8 mouse cellular contexts compared by ENCODE assay signal in the genomic region with DNA sequence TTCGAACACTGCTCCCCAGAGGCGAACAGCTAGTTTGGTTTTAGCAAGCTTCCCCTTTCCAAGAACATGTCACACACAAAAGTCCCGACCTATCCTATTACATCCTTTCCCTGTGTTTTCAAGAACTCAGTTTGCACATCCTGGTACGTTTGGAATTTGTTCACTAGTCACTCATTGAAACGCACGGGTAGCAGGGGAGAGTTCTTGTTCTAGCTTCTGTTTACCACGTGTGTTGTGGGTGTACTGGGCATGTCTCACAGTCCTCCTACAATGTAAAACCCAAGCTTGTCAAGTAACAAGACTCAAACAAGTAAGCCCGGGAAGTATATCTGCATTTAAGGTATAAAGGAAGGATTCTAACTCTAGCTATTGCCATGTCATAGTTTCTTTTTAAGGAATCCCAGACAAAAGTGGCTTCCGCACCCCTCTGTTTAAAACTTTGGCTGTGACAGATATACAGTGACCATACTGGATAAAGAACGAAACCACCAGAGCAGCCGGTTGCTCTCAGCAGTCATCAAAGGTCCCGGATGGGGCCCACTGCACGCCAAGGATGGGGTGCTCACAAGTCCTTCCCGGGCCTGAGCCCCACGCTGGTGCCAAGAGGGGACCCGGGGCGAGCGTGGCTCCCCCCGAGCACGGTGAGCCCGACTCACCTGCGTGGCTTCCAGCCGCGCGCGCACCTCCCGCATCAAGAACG. TPM values are rescaled to one million over a fixed set of nuclear protein-coding genes. Genes with fewer than 3 reads are reported as not detected.
DNase-seq lines count a peak whose midpoint lies in the region; ATAC-seq and TF ChIP-seq lines count a peak whose summit lies in the region.

No protein-coding gene starts in this region.

- in situ Hi-C loops in ES-E14 (cut with MboI; ENCODE audit: low sequenced_read_pairs in 2 of 2, unreplicated experiment in 2 of 2) = no loop called here

- 15% methylated on average over 28 of the region's 28 CpGs for WGBS in heart, embryonic 12.5 days
- 9% methylated on average over 28 of the region's 28 CpGs for WGBS in stomach, embryonic 15.5 days

- H3K4me2 ChIP-seq in heart, embryonic 12.5 days = peak overlapping the region; percentile 69
- peak overlapping the region; percentile 57 for H3K4me2 ChIP-seq in stomach, embryonic 15.5 days

- ATAC-seq in heart, embryonic 12.5 days (ENCODE audit: insufficient number of reproducible peaks, low FRiP score) = peak; percentile 86
- ATAC-seq in stomach, embryonic 15.5 days (ENCODE audit: insufficient read depth, low FRiP score, low read depth) = peak; percentile 73

- H3K4me3 ChIP-seq in ES-E14 (ENCODE audit: insufficient read depth in 1 of 2, low read depth in 1 of 2, low read length in 2 of 2, poor library complexity in 1 of 2, severe bottlenecking in 1 of 2) = peak overlapping the region; percentile 77 to 81
- H3K4me3 ChIP-seq in heart, embryonic 12.5 days = peak overlapping the region; percentile 90
- H3K4me3 ChIP-seq in stomach, embryonic 15.5 days (replicated peaks) = peak overlapping the region; percentile 80

- 0 out of 4 replicates have a peak, but pooled peaks cover 0 to 2% of the 10 kb centered on the region in 2 experiments for H3K4me1 ChIP-seq in ES-E14 (ENCODE audit: control insufficient read depth in 2 of 2, insufficient read depth in 2 of 2, low read length in 2 of 2, poor library complexity in 1 of 2)
- H3K4me1 ChIP-seq in heart, embryonic 12.5 days (replicated peaks) = peaks cover 22% of the 10 kb centered on the region
- H3K4me1 ChIP-seq in stomach, embryonic 15.5 days = no peaks in the 10 kb centered on the region

- H3K27me3 ChIP-seq in heart, embryonic 12.5 days (replicated peaks) = no peaks in the 10 kb centered on the region
- no peaks in the 10 kb centered on the region for H3K27me3 ChIP-seq in stomach, embryonic 15.5 days (replicated peaks)

- peaks cover 2% of the 10 kb centered on the region; the same call in 1 of the 2 replicates for H3K9me3 ChIP-seq in ES-E14 (ENCODE audit: control insufficient read depth, insufficient read depth, low read depth, low read length)
- H3K9me3 ChIP-seq in heart, embryonic 12.5 days (replicated peaks) = 0 out of 2 replicates have a peak, but pooled peaks cover 7% of the 10 kb centered on the region
- H3K9me3 ChIP-seq in stomach, embryonic 15.5 days = no peaks in the 10 kb centered on the region

- peak overlapping the region; percentile 64 for H3K27ac ChIP-seq in ES-E14 (ENCODE audit: insufficient read depth, low read depth, low read length, poor library complexity, severe bottlenecking)
- H3K27ac ChIP-seq in heart, embryonic 12.5 days (ENCODE audit: poor library complexity, severe bottlenecking) = peak overlapping the region; percentile 52; the same call in 1 of the 2 replicates
- peak overlapping the region; percentile 77 for H3K27ac ChIP-seq in stomach, embryonic 15.5 days

- peak overlapping the region; percentile 92 for H3K9ac ChIP-seq in ES-E14 (ENCODE audit: insufficient read depth, low read depth, low read length, poor library complexity, severe bottlenecking)
- H3K9ac ChIP-seq in heart, embryonic 12.5 days = peak overlapping the region; percentile 91
- peak overlapping the region; percentile 95 for H3K9ac ChIP-seq in stomach, embryonic 15.5 days

- DNase-seq in adrenal gland, postnatal 36 days = peak; percentile 10 to 11
- no peak for DNase-seq in adrenal gland, adult 8-10 months
- DNase-seq in ES-E14 (ENCODE audit: low read depth, low spot score) = peak; percentile 17
- peak; percentile 50 for DNase-seq in embryo, embryonic 10.5 days (ENCODE audit: low spot score)
- peak; percentile 30 for DNase-seq in kidney, postnatal 14 days
- peak; percentile 16 for DNase-seq in lung, postnatal 10 days

- H3K36me3 ChIP-seq in ES-E14 (ENCODE audit: control insufficient read depth, insufficient read depth, low read length, poor library complexity, severe bottlenecking) = peaks cover 7% of the 10 kb centered on the region; the same call in 1 of the 2 replicates
- H3K36me3 ChIP-seq in heart, embryonic 12.5 days = peaks cover 20% of the 10 kb centered on the region; the same call in 1 of the 2 replicates
- peaks cover 3% of the 10 kb centered on the region; the same call in 1 of the 2 replicates for H3K36me3 ChIP-seq in stomach, embryonic 15.5 days

TF ChIP-seq in ES-E14, 5 proteins besides CTCF, POLR2A, EP300 and RAD21:
- TF ChIP-seq ZC3H11A (IDR thresholded peaks at IDR 0.05; ENCODE audit: borderline replicate concordance, low read depth, low read length) = no peak
- no peak for TF ChIP-seq MAFK (IDR thresholded peaks at IDR 0.05; ENCODE audit: insufficient read depth, low read depth, low read length)
- TF ChIP-seq ZNF384 (IDR thresholded peaks at IDR 0.05; ENCODE audit: low read depth, low read length) = no peak
- no peak for TF ChIP-seq CHD2 (IDR thresholded peaks at IDR 0.05; ENCODE audit: low read depth, low read length)
- no peak for TF ChIP-seq HCFC1 (IDR thresholded peaks at IDR 0.05; ENCODE audit: borderline replicate concordance, insufficient read depth, low read length)

RNA-seq across cellular contexts. Expression of a gene that starts 0.5 kb away (rescaled TPM):
- total RNA-seq in adrenal gland, postnatal 36 days (2021) = 1 to 10 TPM; 5.1 to 8.8 TPM
- total RNA-seq in adrenal gland, adult 8-10 months (2022) = 10 to 100 TPM in 1 of 4 experiments, 1 to 10 TPM in 3; 6.9 to 10.7 (median 9.1) TPM
- 7.1 and 7.8 TPM in 2 replicates for total RNA-seq in ES-E14 (2012; rRNA removed)
- polyA plus RNA-seq in heart, embryonic 12.5 days (2016; fragmentation: Nextera tagmentation; extraction: Ambion mirVana) = 10.5 and 11.6 TPM in 2 replicates
- polyA plus RNA-seq in stomach, embryonic 15.5 days (2015; fragmentation: Nextera tagmentation; extraction: Ambion mirVana) = 11.6 and 13.1 TPM in 2 replicates
